Mouse (Mus musculus) heart, postnatal 0 days (tissue): ENCODE data around the gene Nutf2.

Source experiments
- CTCF ChIP-seq: IDR thresholded peaks from 2 replicates; pipeline ENCODE4 v1.5.1; 2016; ENCODE audit warnings: antibody characterized with exemption, control low read depth, low read depth
- EP300 ChIP-seq: IDR thresholded peaks from 2 replicates; pipeline ENCODE4 v1.6.1; 2016; ENCODE audit warnings: antibody characterized with exemption, low read depth

GRCm38 (mm10) chr8:105858495-105858894, 1.9 kb upstream of the Nutf2 start:
- TF ChIP-seq CTCF (no peak), EP300 (no peak)
